Mouse (Mus musculus): ENCODE measurements around the gene Rnase1.
"Not testable (repeated sequence)": the region's sequence is repeated elsewhere in the genome, so short reads cannot be mapped to it uniquely, and the experiment has no call there.

GRCm38 (mm10) chr14:51181051-51181450 is 34.5 kb upstream of the Rnase1 start:
- TF ChIP-seq CTCF (IDR thresholded peaks at IDR 0.05; ENCODE audit: borderline replicate concordance, control insufficient read depth, extremely low read depth, insufficient read depth, low read length, poor library complexity); POLR2A (IDR thresholded peaks at IDR 0.05; ENCODE audit: control insufficient read depth, extremely low read depth, insufficient read depth, low read length, poor library complexity): not testable (repeated sequence)

All from thymus, adult 2 months (tissue).